Mouse (Mus musculus) stomach, postnatal 0 days (tissue): Measurements from ENCODE around the gene Btbd2. TPM values are rescaled to one million over a fixed set of nuclear protein-coding genes. Genes with fewer than 3 reads are reported as not detected.
"Not testable (repeated sequence)": the region's sequence is repeated elsewhere in the genome, so short reads cannot be mapped to it uniquely, and the experiment has no call there.

Experiments used
- ATAC-seq: fragments of 200-750 bp; cut with Nextera tagmentation; 2 replicates; pipeline ENCODE4 v1.8.0; 2017; ENCODE audit not compliant: low FRiP score, low TSS enrichment
- DNase-seq: peaks from one replicate; pipeline ENCODE4 v3.0.0-alpha.2; 2016; ENCODE audit warnings: low spot score
- H3K27ac ChIP-seq: fragments of 300-500 bp; sonication (generic); replicated peaks from 2 replicates; pipeline ENCODE4 v1.5.1; 2014; ENCODE audit warnings: mild to moderate bottlenecking, control low read depth
- H3K27me3 ChIP-seq: fragments of 300-500 bp; sonication (generic); 2 replicates; pipeline ENCODE4 v1.6.1; 2014; ENCODE audit warnings: low read length; ENCODE audit not compliant: control insufficient read depth, insufficient read depth
- H3K36me3 ChIP-seq: fragments of 300-500 bp; sonication (generic); 2 replicates; pipeline ENCODE4 v1.6.1; 2014; ENCODE audit warnings: low read length, mixed read lengths; ENCODE audit not compliant: control insufficient read depth, insufficient read depth
- H3K4me1 ChIP-seq: fragments of 300-500 bp; sonication (generic); replicated peaks from 2 replicates; pipeline ENCODE4 v1.6.1; 2014; ENCODE audit warnings: antibody characterized with exemption; ENCODE audit not compliant: control insufficient read depth, insufficient read depth
- H3K4me2 ChIP-seq: fragments of 300-500 bp; sonication (generic); replicated peaks from 2 replicates; pipeline ENCODE4 v1.6.1; 2014; ENCODE audit warnings: low read depth, mild to moderate bottlenecking, control low read depth, moderate library complexity
- H3K4me3 ChIP-seq: fragments of 300-500 bp; sonication (generic); 2 replicates; pipeline ENCODE4 v1.5.1; 2014; ENCODE audit warnings: low read depth, low read length, control low read depth
- H3K9ac ChIP-seq: fragments of 300-500 bp; sonication (generic); 2 replicates; pipeline ENCODE4 v1.6.1; 2014; ENCODE audit warnings: mild to moderate bottlenecking, low read length, control low read depth, mixed read lengths
- H3K9me3 ChIP-seq: fragments of 300-500 bp; sonication (generic); 2 replicates; pipeline ENCODE4 v1.6.1; 2016; ENCODE audit warnings: low read length; ENCODE audit not compliant: control insufficient read depth
- CTCF ChIP-seq: IDR thresholded peaks from 2 replicates; pipeline ENCODE4 v1.5.1; 2016; ENCODE audit warnings: antibody characterized with exemption, low read depth, mild to moderate bottlenecking, moderate library complexity
- EP300 ChIP-seq: optimal IDR thresholded peaks from 2 replicates; pipeline ENCODE3; 2016; ENCODE audit warnings: antibody characterized with exemption
- WGBS: fragments of 180-500 bp; shearing (Covaris S2); extraction: QIAGEN DNeasy Blood & Tissue Kit; methylation state at CpG from one replicate; pipeline ENCODE4 v1.1.7; 2014; 5-methylcytosine and 5-hydroxymethylcytosine counted together
- polyA plus RNA-seq: library from polyadenylated mRNA; unstranded; fragments of >200 nt; fragmentation: Nextera tagmentation; extraction: Ambion mirVana; gene quantifications from 2 replicates; pipeline ENCODE4 v1.2.1, GENCODE M21; 2015

Btbd2 gene
- polyA plus RNA-seq, 1 experiment from 2014 or later: 28.3 TPM

GRCm38 (mm10) chr10:80610116-80610785, 46.6 kb downstream of the Btbd2 start:
- no peak for ATAC-seq
- no peak overlapping the region for H3K9ac ChIP-seq
- H3K27me3 ChIP-seq: no peaks in the 10 kb centered on the region
- no peak overlapping the region for H3K4me2 ChIP-seq
- TF ChIP-seq EP300 (no peak), CTCF (no peak)
- WGBS: 90% methylated on average over 9 of the region's 9 CpGs
- DNase-seq: no peak
- H3K27ac ChIP-seq: no peak overlapping the region
- no peaks in the 10 kb centered on the region for H3K4me1 ChIP-seq
- peaks cover 16% of the 10 kb centered on the region for H3K36me3 ChIP-seq
- H3K9me3 ChIP-seq: no peaks in the 10 kb centered on the region
- no peak overlapping the region for H3K4me3 ChIP-seq

GRCm38 (mm10) chr10:80609269-80609924, 47.5 kb downstream of the Btbd2 start:
- no peak for ATAC-seq

GRCm38 (mm10) chr10:80608435-80608834, 48.4 kb downstream of the Btbd2 start:
- H3K36me3 ChIP-seq: peaks cover 12% of the 10 kb centered on the region
- no peaks in the 10 kb centered on the region for H3K9me3 ChIP-seq
- WGBS: 85% methylated on average over 3 of the region's 3 CpGs
- TF ChIP-seq EP300: no peak
- TF ChIP-seq CTCF: no peak
- peaks cover 3% of the 10 kb centered on the region; the same call in 1 of the 2 replicates for H3K4me1 ChIP-seq
- no peak overlapping the region for H3K4me3 ChIP-seq
- ATAC-seq: no peak
- DNase-seq: no peak
- H3K4me2 ChIP-seq: no peak overlapping the region
- no peaks in the 10 kb centered on the region for H3K27me3 ChIP-seq
- H3K9ac ChIP-seq: no peak overlapping the region
- H3K27ac ChIP-seq: no peak overlapping the region

More at GRCm38 (mm10) chr10:80609269-80609924, 47.5 kb downstream of the Btbd2 start:
- H3K4me3 ChIP-seq: no peak overlapping the region
- no peak overlapping the region for H3K27ac ChIP-seq
- H3K27me3 ChIP-seq: no peaks in the 10 kb centered on the region
- H3K4me1 ChIP-seq: no peaks in the 10 kb centered on the region
- no peak overlapping the region for H3K4me2 ChIP-seq
- H3K9me3 ChIP-seq: no peaks in the 10 kb centered on the region
- H3K36me3 ChIP-seq: peaks cover 15% of the 10 kb centered on the region
- TF ChIP-seq CTCF: no peak
- H3K9ac ChIP-seq: no peak overlapping the region
- WGBS: 84% methylated on average over 10 of the region's 10 CpGs
- DNase-seq: no peak

- H3K36me3 ChIP-seq: peaks cover 9% of the 10 kb centered on the region
- 94% methylated on average over 34 of the region's 34 CpGs for WGBS
- no peak overlapping the region for H3K4me2 ChIP-seq
- H3K27ac ChIP-seq: no peak overlapping the region; the same call in 1 of the 2 replicates
- no peaks in the 10 kb centered on the region for H3K9me3 ChIP-seq
- DNase-seq: no peak
- no peaks in the 10 kb centered on the region for H3K27me3 ChIP-seq
- no peak for TF ChIP-seq CTCF
- no peak for ATAC-seq
- no peak overlapping the region for H3K4me3 ChIP-seq
- no peak overlapping the region for H3K9ac ChIP-seq
- peaks cover 3% of the 10 kb centered on the region; the same call in 1 of the 2 replicates for H3K4me1 ChIP-seq
These were observed 50.0 kb downstream of the Btbd2 start for GRCm38 (mm10) chr10:80606737-80607350.

- Histone ChIP-seq H3K36me3 (peaks cover 9% of the 10 kb centered on the region), H3K27me3 (no peaks in the 10 kb centered on the region), H3K4me3 (no peak overlapping the region), H3K9me3 (no peaks in the 10 kb centered on the region), H3K4me1 (peaks cover 3% of the 10 kb centered on the region; the same call in 1 of the 2 replicates), H3K27ac (peak overlapping the region; percentile 18; the same call in 1 of the 2 replicates), H3K4me2 (no peak overlapping the region), H3K9ac (peak overlapping the region; percentile 13; the same call in 1 of the 2 replicates)
- no peak for TF ChIP-seq CTCF
- TF ChIP-seq EP300: no peak
- ATAC-seq: peak; percentile 60
- WGBS: 62% methylated on average over 20 of the region's 23 CpGs
- peak; percentile 87 for DNase-seq
These were observed 50.6 kb downstream of the Btbd2 start for GRCm38 (mm10) chr10:80606306-80606705.

GRCm38 (mm10) chr10:80605721-80606120, 51.1 kb downstream of the Btbd2 start, which contains the start of gene Gm49322:
TSS of gene Gm49322 (plus strand) at chr10:80606021.
- H3K36me3 ChIP-seq, H3K9me3 ChIP-seq, H3K4me1 ChIP-seq, H3K27me3 ChIP-seq, ATAC-seq, H3K4me3 ChIP-seq, H3K4me2 ChIP-seq, DNase-seq: not testable (repeated sequence)
- Histone ChIP-seq H3K9ac (peak within 1 kb of the TSS; percentile 13; the same call in 1 of the 2 replicates), H3K27ac (peak within 1 kb of the TSS; percentile 18; the same call in 1 of the 2 replicates)
- WGBS: 84% methylated on average over 4 of the region's 4 CpGs
